Mouse (Mus musculus): ENCODE results near the gene Atic.

DNA sequence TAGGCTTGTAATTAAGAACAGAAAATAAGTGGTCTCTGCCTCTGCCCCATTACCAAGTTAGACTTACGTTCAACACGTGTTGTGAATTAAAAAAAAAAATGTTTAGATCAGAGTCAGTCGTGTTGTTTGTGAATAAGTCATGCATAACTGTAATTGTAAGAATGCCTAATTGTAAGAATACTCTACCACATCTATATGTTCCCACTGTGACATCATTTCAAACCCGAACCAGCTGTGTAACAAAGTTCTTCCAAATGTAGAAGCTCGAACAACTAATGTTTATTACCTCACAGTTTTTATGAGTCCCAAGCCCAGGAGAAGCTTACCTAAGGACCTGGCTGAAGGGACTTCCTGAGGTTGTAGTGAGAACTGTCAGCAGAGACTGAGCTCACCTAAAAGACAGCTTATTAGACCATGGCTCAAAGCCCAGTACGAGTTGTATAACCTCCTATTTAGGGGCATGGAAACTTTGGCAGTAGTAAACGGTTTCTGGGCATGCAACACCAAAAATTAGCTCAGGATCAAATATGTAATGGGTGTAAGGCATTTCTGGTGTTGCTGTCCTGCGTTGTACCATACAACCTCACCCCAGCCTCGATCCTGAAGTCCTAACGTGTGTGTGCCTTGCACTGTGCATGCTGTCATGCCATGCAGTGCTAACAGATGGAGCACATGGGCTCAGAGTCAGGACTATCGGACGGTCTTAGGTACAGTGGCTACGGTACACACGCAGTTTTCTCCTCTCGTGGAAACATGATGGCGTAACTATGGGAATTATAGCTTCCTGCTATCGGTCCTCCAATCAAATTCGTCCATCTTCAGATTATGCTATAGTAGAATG lies 27.9 kb upstream of the Atic start:
- TF ChIP-seq REST (IDR thresholded peaks at IDR 0.05; ENCODE audit: insufficient read depth, insufficient read length) (no peak), MAX (IDR thresholded peaks at IDR 0.05; ENCODE audit: low read depth) (no peak)

All from myocyte (in vitro differentiated cells).